Mouse (Mus musculus) heart, adult 8-10 months (tissue): Measurements from ENCODE around the gene Enah. TPM values are rescaled to one million over a fixed set of nuclear protein-coding genes. Genes with fewer than 3 reads are reported as not detected.

ENCODE experiments used
- DNase-seq: peaks from one replicate; pipeline ENCODE4 v3.0.0; 2022; ENCODE audit warnings: low spot score
- total RNA-seq, 4 experiments: library from RNA; stranded (reverse); gene quantifications; 2 replicates each; pipeline ENCODE4 v1.2.4; 2022

Enah gene
- total RNA-seq: 100 to 1,000 TPM; 121 to 157 (median 140) TPM

DNA sequence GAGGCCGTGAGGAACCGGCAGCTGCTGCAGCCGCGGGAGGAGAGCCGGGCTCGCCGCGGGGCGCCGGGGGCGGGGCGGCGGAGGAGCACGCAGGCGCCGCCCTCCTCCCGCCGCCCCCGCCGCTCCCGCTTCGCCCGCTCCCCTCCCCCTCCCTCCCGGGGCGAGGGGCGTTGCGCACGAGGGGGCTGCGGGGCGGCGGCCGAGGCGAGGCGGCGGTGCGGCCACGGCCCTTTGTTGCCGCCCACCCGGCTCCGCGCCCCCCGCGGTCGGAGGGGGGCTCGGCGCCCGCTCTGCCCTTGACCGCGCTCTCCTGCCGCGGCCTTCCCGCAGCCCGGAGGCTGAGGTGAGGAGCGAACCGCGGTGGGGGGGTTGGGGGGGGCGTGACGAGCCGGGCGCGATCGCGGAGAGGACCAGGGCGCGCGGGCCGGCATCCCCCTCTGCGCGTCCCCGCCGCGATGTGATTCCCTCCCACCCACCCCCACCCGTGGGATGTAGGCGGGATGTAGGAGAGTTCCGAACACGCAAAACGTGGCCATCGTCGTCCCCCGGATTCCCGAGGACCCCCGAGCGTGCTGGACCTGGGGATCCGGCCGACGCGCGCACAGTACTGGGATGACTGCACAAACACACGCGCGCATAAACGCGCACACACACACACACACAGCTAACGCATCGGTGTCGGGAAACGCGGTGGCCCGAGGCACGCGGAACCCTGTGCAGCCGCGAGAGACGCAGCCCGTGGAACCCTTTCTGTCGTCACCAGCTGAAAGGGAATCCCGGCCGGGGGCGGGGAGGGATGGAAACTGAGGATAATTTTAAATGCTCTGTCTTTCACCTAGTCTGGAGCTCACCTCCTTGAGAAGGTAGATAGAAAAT lies at the start of gene Enah:
TSS of gene Enah (minus strand) at position 65 of the 876 bp plus-strand sequence.
- DNase-seq: no peak

DNA sequence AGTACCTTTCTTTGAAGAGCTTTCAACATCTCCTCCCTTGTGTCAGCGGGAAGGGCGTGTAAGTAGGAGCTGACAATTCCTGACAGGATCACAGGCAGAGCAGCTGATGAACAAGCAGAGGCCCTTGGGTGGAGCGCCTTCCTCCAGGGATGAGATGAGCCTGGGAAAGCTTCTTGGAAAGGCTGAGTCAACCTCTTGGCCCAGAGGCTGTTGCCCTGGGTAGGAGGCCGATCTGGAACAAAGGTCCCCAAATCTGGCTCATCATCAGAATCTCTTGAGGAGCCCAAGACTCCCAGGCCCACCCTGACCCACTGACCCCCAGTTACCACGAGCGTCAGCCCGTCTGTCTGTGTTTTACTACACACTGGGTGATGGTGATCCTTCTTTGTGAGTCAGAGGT lies 48.3 kb upstream of the Enah start:
- no peak for DNase-seq

DNA sequence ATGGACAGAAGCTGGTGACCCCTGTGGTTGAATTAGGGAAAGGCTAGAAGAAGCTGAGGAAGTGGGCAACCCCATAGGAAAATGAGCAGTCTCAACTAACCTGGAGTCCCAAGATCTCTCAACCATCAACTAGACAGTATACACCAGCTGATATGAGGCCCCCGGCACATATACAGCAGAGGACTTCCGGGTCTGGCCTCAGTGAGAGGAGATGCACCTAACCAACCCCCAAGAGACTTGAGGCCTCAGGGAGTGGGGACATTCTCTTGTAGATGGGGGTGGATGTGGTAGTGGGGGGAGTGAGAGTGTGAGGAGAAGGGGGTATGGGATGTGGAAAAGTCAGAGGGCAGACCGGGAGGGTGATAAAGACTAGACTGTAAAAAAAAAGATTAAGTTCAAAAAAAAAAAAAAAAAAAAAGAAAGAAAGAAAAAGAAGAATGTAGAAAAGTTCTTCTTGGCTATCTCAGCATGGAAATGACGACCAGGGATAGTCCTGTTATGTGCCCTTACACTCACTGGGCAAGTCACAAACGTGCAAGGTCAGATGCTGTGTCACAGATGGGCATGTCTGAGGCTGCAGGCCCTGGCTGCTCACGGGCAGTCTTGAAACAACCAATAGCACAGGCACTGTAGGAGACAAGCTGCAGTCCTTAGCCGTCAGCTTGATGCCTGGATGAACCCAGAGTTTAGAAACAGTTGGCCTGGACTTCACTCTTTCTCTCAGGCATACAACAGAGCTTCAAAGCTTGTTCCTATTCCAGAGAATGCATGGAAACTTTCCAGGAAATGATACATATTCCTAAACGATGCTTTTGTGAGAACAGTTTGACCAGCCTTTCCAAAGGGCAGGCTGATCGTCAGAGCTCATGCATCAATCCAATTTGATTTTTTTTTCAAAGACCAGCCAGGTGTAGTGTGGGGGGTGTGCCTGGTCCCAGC lies 47.0 kb upstream of the Enah start:
- DNase-seq: no peak

DNA sequence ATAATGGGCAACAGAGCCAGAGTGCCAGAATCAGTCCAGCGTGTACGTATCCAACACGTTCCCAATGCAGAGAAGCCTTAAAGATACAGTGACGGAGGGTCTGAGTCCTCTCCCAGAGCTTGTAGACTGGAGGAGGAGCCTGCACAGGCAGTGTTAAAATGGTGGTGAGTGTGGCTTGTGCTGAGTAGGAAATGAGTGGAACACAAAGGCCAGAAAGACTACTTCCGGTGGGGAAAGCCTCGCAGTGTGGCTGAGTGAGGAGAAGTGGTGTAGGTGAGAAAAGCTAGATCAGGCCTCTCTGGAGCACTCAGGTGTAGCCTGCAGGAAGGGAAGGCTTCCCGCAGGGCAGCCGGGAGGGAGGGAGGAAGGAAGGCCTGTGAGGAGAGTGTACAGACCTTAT lies 43.9 kb upstream of the Enah start:
- DNase-seq: no peak

DNA sequence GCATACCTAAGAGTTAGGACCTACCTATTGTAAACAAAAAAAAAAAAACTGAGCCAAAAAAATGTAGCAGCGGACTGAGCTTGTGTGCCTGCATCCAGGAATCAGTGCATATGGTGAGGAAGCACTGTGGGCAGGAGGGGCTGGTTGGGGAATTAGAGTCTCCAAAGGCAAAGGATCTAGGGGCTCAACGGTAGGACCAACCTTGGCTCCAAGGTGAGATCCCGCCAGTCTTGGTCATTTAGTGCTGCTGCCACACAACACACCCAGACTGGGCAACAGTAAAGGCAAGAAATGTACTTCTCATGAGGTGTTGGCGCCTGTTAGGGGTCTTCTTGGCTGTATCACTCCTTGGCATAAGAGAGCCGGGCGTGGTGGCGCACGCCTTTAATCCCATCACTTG lies 43.0 kb upstream of the Enah start:
- no peak for DNase-seq

DNA sequence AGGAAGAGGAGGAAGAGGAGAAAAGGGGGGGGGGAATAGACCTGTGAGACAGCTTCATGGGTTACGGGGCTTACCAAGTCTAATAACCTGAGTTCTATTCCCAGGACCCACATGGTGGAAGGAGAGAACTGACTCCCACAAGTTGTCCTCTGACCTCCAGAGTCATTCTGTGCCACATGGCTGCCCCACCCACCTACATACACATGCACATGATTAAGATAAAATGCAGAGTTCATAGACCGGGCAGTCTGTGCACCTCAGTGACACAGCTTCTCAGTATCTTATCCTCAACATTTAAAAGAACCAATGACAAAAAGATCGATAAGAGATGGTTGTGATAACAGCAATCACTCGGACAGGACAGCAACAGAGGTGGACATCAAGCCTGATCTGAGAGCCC lies 41.4 kb upstream of the Enah start:
- no peak for DNase-seq

DNA sequence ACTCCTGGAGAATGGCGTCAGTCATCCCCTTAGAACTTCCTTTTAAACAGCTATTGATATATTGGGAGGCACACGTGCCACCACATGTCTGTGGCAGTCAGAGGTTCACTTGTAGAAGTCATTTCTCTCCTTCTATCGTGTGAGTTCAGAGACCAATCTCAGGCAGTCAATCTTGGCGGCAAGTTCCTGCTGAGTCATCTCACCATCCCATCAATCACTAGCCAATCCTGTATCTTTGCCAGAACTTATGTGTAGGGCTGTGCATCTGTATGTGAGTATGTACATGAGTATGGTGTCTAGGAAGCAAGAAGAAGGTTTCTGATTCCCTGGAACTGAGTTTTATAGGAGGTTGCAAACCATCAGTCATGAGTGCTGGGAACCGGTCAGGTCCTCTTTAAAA lies 40.0 kb upstream of the Enah start:
- no peak for DNase-seq

DNA sequence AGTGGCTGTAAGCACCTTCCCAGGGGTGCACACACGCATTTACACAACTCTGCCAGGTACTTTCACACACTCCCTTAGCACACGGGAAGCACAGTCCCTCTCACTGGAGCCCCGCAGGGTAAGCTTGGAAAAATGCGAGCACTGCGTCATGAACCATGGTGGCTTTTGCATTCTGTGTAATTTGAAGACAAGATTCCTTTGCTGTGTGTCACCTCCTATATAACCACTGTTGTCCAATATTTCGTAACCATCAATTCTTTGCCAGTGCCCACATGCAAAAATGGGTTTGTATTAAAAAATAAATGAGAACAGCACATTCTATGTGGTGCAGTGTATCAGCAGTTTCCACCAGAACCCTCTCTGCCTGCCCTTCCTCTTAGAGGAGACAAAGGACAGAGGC lies 38.2 kb upstream of the Enah start:
- DNase-seq: no peak

DNA sequence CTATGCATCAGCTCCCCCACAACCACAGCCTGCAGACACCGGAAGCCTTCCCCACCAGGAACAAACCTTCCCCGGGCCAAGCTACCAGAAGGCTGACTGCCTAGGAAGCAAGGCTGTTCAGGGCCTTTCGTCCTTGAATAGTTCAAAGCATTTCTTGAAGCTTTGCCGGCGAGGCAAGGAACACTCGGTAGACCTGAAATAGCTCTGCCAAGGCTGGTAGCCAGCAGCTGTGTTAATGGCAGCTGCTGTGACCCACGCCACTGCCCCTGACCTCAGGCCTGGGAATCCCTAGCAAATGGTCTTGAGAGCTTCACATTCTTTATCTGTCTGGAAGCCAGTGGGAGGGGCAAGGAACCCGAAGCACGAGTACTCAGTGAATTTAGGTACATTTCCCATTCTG lies 35.3 kb upstream of the Enah start:
- DNase-seq: no peak

DNA sequence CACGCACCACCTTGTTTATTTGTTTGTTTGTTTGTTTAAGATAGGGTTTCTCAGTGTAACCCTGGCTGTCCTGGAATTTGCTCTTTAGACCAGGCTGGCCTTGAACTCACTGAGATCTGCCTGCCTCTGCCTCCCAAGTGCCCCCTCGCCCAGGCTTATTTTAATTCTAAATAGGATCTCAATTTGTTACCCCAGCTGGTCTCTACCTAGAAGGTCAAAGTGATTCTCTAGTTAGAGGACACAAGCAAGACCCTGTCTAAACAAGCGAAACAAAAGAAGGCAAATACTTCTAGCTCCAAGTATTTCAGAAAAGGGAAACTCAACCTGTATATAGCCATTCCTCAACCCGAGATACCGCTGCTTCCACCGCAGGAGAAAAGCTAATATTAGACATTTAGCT lies 34.9 kb upstream of the Enah start:
- no peak for DNase-seq

DNA sequence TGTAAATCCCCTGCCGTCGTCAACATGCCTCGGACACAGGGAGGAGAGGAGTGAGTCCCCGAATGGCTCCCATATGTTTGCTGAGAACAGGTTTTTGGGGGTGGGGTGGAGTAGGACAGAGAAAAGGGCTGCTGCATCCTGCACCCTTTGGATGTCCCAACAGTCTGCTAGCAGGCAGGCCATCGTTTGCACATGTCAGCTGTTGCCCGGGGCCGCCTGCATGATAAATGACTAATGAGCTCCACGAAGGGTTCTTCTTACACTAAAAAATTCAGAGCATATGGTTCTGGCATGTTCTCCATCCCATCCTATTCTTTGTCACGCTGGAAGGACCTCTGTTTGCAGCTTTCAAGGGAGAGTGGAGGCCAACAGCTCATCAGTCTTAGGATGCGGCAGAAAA lies 33.2 kb upstream of the Enah start:
- DNase-seq: no peak

DNA sequence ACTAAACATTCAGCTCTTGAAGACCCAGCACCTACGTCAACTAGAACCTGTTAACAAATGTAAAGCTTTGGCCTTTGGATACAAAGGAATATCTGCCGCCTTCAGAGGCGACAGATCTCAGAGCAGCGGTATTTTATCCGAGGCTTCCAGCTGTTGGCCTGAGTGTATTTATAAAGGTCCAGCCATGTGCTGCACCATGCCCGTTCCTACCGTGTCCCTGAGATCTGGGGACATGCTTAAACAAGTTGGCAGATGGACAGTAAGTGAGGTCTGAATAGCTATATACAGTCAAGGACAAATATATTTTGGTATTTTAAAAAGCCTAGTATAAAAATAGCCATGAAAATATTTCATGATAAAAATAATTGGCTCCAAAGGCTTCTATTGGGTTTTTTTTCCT lies 32.6 kb upstream of the Enah start:
- DNase-seq: no peak

DNA sequence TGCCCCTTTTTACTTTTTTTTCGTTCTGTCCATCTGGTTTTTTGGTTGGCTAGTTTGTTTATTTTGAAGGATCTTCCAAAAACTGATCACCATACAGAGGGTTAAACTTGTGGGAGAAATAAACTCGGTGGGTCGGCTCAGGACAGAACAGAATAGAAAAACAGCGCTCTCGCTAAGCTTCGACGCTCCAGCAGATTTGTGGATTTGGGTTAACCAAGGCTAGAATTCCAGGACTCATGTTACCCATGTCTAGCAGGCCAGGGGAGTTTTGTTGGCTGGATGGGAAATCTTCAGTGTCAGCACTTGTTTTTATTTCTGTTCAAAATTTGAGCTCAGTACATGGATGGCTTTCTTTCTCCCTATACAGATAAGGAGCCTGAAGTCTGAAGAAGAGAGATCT lies 30.0 kb upstream of the Enah start:
- no peak for DNase-seq

DNA sequence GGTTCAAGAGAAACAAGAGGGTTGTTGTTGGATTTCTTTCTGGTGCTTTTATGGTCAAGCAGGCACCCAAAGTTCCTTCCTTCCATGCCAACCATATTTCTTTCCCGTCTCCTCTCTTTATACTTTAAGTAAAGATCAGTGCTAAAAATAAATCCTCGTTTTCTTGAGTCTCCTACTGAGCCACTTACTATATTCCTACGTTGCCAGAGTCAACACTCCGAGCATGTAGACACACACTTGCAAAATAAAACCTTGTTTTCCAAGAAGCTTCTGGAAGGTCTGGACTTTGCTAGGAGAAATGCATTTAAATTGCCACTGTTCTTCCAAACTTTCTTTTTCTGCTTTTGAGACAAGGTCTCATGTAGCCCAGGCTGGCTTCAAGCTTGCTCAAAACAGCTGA lies 28.3 kb upstream of the Enah start:
- no peak for DNase-seq

DNA sequence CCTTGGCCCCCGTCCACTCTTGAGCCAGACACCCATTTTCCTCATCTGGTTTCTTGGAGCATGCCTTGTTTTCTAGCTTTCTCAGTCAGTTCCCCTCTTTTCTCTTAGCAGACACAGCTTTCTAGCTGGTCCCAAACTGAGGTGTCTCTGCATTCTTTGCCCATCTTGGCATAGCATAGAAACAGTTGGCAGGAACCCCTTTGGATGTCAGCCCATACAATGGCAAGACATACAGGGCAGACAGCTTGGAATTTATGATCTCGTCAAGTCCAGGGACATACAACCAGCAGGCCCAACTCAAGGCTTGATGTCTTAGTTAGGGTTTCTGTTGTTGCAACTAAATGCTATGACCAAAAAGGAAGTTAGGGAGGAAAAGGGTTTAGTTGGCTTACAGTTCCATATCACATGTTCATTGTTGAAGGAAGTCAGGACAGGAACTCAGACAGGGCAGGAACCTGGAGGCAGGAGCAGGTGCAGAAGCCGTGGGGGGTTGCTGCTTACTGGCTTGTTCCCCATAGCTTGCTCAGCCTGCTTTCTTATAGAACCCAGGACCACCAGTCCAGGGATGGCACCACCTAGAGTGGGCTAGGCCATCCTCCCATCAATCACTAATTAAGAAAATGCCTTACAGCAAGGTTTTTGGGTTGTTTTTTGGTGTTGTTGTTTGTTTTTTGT lies 27.4 kb upstream of the Enah start:
- DNase-seq: no peak

DNA sequence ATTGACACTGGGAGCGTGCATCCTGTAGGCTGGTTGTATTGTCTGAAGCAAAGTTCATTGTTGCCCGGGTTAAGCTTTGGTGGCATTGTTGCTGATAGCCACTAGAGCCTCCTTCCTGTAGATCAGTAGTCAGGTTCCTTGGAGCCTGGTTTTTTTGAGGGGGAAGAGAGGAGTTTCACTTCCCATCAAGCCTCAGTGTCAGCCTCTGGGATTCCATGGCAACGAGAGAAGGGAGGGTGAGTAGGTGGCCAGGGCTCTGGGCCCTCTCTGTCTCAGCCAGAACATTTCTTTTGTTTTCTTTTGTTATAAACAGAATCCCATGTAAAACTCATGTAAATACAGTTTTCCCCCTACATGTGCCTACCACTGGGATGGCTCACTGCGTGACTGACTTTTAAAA lies 25.4 kb upstream of the Enah start:
- DNase-seq: no peak

DNA sequence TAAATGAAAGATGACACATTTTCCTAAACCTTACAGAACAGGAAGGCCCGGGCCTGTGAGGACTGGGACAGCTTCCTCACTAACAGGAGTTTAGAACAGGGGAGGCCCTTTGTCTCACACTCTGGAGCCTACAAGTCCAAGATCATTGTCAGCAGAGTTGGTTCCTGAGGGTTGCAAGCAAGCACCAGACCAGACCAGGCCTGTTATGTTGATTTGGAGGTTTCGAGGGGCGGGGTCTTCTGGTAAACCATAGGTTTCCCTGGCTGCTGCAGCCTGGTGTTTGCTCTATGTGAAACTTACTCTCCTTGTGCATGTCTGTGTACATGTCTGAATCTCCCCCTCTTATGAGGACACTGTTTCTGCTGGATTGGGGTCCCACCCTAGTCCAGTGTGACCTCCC lies 20.7 kb upstream of the Enah start:
- DNase-seq: no peak

DNA sequence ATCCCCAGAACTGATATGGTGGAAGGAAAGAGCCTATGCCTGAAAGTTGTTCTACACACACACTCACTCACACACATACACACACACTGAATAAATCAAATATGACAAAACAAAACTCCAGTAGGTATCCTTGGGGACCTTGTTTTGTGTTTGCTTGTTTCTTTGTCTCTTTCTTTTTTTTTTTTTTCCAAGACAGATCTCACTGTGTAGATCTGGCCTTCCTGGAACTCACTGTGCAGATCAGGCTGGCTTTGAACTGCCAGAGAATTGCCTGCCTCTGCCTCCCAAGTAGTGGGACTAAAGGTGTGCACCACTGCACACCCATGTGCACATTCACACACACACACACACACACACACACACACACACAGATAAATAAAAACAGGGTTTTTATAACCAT lies 12.0 kb upstream of the Enah start:
- no peak for DNase-seq

DNA sequence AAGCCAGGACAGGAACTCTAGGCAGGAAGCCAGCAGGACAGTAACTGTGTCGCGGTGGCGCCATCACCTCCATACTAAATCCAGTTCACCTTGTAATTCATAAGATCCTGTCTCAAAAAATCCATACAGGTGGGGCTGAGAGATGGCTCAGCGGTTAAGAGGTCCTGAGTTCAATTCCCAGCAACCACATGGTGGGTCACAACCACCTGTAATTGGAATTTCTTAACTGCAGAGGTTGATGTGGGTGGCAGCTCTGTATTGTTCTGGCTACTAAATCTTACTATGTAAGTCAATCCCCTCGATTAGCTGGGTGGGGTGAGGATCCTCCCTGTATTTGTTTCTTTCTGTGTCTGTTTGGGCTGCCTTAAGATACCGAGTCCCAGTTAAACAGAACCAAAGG lies 11.3 kb upstream of the Enah start:
- DNase-seq: no peak

DNA sequence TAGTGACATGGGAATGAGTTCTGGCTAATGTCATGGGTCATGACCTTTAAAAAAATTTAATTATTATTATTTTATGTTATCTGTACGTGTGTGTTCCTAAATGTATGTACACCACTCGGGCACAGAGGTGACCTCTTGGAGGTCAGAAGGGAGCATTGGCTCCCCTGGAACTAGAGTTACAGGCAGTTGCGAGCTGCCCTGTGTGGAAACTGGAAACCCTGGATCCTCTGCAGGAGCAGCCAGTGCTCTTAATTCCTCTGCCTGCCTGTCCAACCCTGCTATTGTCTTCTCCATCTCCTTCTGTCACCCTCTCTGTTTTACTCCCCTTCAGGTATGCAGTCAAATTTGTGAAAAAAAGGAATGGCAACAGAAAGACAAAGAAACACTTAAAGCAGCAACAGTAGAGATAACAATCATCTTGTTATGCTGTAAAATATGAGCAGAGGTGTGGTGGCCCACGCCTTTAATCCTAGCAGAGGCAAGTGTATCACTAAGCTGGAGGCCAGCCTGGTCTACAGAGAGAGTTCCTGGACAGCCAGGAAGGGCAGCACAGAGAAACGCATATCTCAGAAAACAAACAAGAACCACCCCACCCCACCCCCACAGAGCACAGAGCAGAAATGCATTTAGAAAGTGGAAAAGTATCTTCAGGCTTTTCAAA lies 10.3 kb upstream of the Enah start:
- no peak for DNase-seq
